Mouse (Mus musculus) hindbrain, embryonic 11.5 days (tissue): ENCODE results near the gene Clcn1. TPM values are rescaled to one million over a fixed set of nuclear protein-coding genes. Genes with fewer than 3 reads are reported as not detected.

Experiments
- ATAC-seq: fragments of 200-750 bp; cut with Nextera tagmentation; 2 replicates; pipeline ENCODE4 v1.8.0; 2017; ENCODE audit warnings: mild to moderate bottlenecking, moderate TSS enrichment, moderate library complexity; ENCODE audit not compliant: low FRiP score
- DNase-seq: peaks from one replicate; pipeline ENCODE4 v3.0.0-alpha.2; 2015; ENCODE audit warnings: low spot score
- H3K27ac ChIP-seq: fragments of 300-500 bp; sonication (generic); 2 replicates; pipeline ENCODE4 v1.5.1; 2014; ENCODE audit warnings: mild to moderate bottlenecking, low read depth, low read length
- H3K27me3 ChIP-seq: fragments of 300-500 bp; sonication (generic); 2 replicates; pipeline ENCODE4 v1.6.1; 2014; ENCODE audit warnings: mild to moderate bottlenecking, low read length, moderate library complexity, mixed read lengths; ENCODE audit not compliant: control insufficient read depth, insufficient read depth
- H3K36me3 ChIP-seq: fragments of 300-500 bp; sonication (generic); 2 replicates; pipeline ENCODE4 v1.6.1; 2014; ENCODE audit warnings: mild to moderate bottlenecking, low read length, moderate library complexity, mixed read lengths; ENCODE audit not compliant: control insufficient read depth, insufficient read depth
- H3K4me1 ChIP-seq: fragments of 300-500 bp; sonication (generic); replicated peaks from 2 replicates; pipeline ENCODE4 v1.6.1; 2014; ENCODE audit warnings: low read length, mixed read lengths; ENCODE audit not compliant: control insufficient read depth, insufficient read depth
- H3K4me2 ChIP-seq: fragments of 300-500 bp; sonication (generic); replicated peaks from 2 replicates; pipeline ENCODE4 v1.6.1; 2014; ENCODE audit warnings: mild to moderate bottlenecking, low read depth, low read length
- H3K4me3 ChIP-seq: fragments of 300-500 bp; sonication (generic); 2 replicates; pipeline ENCODE4 v1.5.1; 2014; ENCODE audit warnings: low read depth, low read length
- H3K9ac ChIP-seq: fragments of 300-500 bp; sonication (generic); 2 replicates; pipeline ENCODE4 v1.6.1; 2014; ENCODE audit warnings: low read depth, low read length
- H3K9me3 ChIP-seq: fragments of 300-500 bp; sonication (generic); 2 replicates; pipeline ENCODE4 v1.6.1; 2016; ENCODE audit warnings: low read length; ENCODE audit not compliant: control insufficient read depth
- WGBS: fragments of 180-500 bp; shearing (Covaris S2); extraction: QIAGEN DNeasy Blood & Tissue Kit; methylation state at CpG from one replicate; pipeline ENCODE4 v1.1.7; 2014; 5-methylcytosine and 5-hydroxymethylcytosine counted together
- polyA plus RNA-seq: library from polyadenylated mRNA; unstranded; fragments of >200 nt; fragmentation: Nextera tagmentation; extraction: Ambion mirVana; gene quantifications from 2 replicates; pipeline ENCODE4 v1.2.1, GENCODE M21; 2014

Clcn1 gene
- 1.4 and 1.5 TPM in 2 replicates for polyA plus RNA-seq

DNA sequence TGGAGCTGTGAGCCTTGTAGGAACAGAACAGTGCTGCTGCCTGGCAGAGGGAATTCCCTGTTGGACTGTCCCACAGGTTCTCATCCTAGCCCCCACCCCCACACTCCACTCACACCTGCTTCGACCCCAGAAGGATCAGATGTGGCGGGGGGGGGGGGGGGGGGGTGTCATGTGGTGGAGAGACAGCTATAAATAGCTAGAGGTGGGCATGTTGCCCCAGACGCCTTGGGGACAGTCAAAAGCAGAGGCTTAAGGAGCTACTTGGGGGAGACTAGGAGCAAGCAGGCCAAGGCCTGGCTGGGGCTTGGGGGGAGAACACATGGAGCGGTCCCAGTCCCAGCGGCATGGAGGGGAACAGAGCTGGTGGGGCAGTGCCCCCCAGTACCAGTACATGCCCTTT is at the start of gene Clcn1:
Gene Clcn1 (plus strand): TSS at position 238 of the 400 bp plus-strand sequence.
- H3K9me3 ChIP-seq, result no peaks in the 10 kb centered on the region
- DNase-seq, result no peak
- H3K9ac ChIP-seq, result no peak within 1 kb of the TSS
- peaks cover 8% of the 10 kb centered on the region for H3K36me3 ChIP-seq
- H3K4me2 ChIP-seq, result no peak within 1 kb of the TSS
- H3K27me3 ChIP-seq, result no peaks in the 10 kb centered on the region
- WGBS, result 83% methylated on average over 5 of the region's 5 CpGs
- no peak within 1 kb of the TSS for H3K27ac ChIP-seq
- H3K4me3 ChIP-seq, result no peak within 1 kb of the TSS
- H3K4me1 ChIP-seq, result no peaks in the 10 kb centered on the region
- ATAC-seq, result peak; percentile 27; the same call in 1 of the 2 replicates

DNA sequence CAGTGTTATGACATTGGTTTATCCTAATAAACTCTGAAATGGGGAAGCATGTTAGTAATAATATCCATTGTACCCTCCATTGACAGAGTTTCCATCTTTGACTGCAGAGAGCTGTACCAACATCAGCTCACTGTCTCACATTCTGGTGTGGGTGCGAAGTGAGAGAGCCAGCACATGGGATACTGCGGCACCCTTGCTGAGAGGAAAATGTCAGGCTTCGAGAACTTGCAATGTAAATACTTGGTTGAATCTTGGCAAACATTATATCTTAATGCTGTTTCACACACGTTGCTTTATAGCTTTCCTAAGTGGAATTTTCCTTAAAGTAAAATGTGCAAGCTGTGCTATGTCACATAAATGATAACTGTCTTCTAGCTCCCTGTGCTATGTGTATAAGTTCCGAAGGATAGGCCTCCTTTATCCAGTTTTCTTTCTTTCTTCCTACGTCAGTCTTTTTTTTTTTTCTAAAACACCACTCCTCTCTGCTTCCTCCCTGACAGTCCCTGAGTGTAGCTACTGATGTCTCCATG is 49.1 kb upstream of the Clcn1 start:
- Histone ChIP-seq H3K9me3 (no peaks in the 10 kb centered on the region), H3K36me3 (no peaks in the 10 kb centered on the region), H3K27me3 (no peaks in the 10 kb centered on the region), H3K9ac (no peak overlapping the region), H3K4me1 (no peaks in the 10 kb centered on the region), H3K27ac (no peak overlapping the region), H3K4me3 (no peak overlapping the region), H3K4me2 (no peak overlapping the region)
- ATAC-seq (no peak), DNase-seq (no peak)
- WGBS, result 80% methylated on average over 6 of the region's 6 CpGs

DNA sequence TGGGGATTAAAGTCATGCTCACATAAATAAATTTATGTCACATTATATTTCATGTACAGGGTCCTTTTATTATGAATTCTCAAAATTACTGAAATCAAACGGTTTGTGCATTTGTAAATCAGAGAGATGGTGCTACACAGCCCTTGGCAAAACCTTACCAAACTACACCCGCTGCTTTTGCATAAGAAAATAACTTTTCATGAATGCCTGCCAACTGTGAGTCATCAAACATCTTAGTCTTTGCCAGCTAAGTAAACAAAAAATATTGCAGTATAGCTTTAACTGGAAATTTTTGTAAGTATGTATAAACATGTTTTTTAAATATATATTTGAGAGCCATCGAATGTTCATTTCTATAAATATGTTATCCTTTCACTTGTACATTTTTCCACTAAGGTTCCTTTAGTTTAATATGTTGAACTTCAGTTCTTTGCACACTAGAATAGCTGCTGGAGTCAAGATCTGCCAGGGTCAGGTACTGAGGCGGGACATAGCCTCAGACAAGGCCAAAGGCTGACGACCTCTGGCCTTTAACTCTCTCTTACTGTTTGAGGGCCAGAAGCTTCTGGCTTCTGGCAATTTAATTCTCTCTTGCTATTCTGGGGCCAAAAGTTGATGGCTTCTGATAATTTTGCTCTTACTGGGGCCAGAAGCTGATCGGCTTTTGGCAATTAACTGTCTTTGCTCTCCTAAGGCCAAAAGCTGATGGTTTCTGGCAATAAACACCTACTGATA is 45.0 kb upstream of the Clcn1 start:
- ATAC-seq (no peak), DNase-seq (no peak)
- Histone ChIP-seq H3K4me3 (no peak overlapping the region), H3K27ac (no peak overlapping the region), H3K36me3 (no peaks in the 10 kb centered on the region), H3K27me3 (no peaks in the 10 kb centered on the region), H3K4me2 (no peak overlapping the region), H3K9ac (no peak overlapping the region), H3K9me3 (no peaks in the 10 kb centered on the region), H3K4me1 (no peaks in the 10 kb centered on the region)
- 73% methylated on average over 6 of the region's 6 CpGs for WGBS

DNA sequence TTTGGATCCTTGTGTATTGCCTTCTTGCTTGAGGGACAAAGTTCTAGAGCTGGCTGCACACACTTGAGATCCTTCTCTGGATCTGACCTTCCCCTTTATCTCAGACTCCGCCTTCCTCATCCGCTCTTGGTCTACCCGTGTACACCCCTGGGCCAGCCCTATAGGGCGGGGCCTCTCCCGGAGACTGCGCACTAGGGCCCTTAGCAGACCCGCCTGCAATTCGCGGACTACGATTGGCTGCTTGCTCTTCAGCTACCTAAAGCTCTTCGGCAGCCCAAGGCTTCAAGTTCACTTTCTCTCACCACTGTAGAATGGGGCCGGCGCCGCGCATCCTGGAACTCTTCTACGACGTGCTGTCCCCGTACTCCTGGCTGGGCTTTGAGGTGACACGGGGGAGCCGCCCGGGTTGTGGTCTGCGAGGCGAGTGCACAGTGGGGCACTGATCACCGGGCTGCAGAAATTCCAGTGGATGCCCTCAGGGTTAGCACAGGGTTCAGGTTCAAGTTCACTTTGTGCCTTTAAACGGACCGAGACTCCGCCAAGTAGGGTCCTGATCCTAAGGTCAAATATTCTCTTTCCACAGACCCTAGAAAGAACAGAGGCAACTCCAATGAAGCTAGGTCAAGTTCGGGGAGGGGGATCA is 40.7 kb upstream of the Clcn1 start, which contains the start of gene Gstk1:
Gene Gstk1 (plus strand): TSS at position 225 of the 643 bp plus-strand sequence.
- no peaks in the 10 kb centered on the region for H3K9me3 ChIP-seq
- WGBS, result 2% methylated on average over 28 of the region's 28 CpGs
- H3K4me2 ChIP-seq, result peak within 1 kb of the TSS; percentile 64
- no peaks in the 10 kb centered on the region for H3K27me3 ChIP-seq
- ATAC-seq (peak; percentile 99), DNase-seq (peak; percentile 87)
- peak within 1 kb of the TSS; percentile 39 for H3K4me3 ChIP-seq
- H3K4me1 ChIP-seq, result no peaks in the 10 kb centered on the region
- H3K36me3 ChIP-seq, result no peaks in the 10 kb centered on the region
- no peak within 1 kb of the TSS for H3K27ac ChIP-seq
- peak within 1 kb of the TSS; percentile 24; the same call in 1 of the 2 replicates for H3K9ac ChIP-seq

DNA sequence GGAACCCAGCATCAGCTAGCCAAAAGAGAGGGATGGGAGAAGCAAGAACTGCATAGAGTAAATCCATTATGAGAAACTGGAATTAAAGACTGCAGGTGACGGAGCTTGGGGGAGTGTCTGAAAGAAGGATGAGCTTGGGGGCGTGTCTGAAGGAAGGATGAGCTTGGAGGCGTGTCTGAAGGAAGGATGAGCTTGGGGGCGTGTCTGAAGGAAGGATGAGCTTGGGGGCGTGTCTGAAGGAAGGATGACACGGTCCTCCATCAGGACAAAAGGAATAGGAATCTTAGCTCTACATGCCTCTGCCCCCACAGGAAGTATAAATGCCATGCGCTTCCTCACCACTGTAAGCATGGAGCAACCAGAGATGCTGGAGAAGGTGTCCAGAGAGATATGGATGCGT is 39.3 kb upstream of the Clcn1 start:
- Histone ChIP-seq H3K27ac (no peak overlapping the region), H3K9ac (no peak overlapping the region), H3K9me3 (no peaks in the 10 kb centered on the region), H3K27me3 (no peaks in the 10 kb centered on the region), H3K4me2 (no peak overlapping the region; the same call in 1 of the 2 replicates), H3K36me3 (no peaks in the 10 kb centered on the region), H3K4me1 (no peaks in the 10 kb centered on the region), H3K4me3 (no peak overlapping the region)
- WGBS, result 4% methylated on average over 8 of the region's 8 CpGs
- no peak for DNase-seq
- ATAC-seq, result peak; percentile 15; the same call in 1 of the 2 replicates

DNA sequence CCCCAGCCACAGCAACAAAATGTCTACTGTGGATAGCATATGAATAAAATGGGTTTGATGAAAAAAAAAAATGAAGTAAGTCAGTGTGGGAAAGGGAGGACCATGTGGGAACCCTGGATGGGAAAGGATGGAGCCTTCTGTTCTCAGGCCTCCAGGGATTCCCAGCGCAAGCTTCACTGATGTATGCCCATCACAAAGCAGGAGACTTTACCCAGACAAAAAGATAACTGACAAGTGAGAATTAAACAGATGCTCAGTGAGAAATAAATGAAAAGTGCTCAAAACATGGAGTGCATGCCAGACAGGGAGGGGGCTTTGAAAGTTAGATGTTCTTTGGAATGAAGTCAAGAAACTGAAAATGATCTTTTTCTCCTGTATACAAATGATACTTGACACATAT is 38.5 kb upstream of the Clcn1 start:
- Histone ChIP-seq H3K9me3 (no peaks in the 10 kb centered on the region), H3K9ac (no peak overlapping the region), H3K4me2 (no peak overlapping the region), H3K4me1 (no peaks in the 10 kb centered on the region), H3K4me3 (no peak overlapping the region), H3K36me3 (no peaks in the 10 kb centered on the region), H3K27me3 (no peaks in the 10 kb centered on the region), H3K27ac (no peak overlapping the region)
- WGBS, result 89% methylated on average over 1 of the region's 1 CpGs
- ATAC-seq, result no peak
- DNase-seq, result no peak

DNA sequence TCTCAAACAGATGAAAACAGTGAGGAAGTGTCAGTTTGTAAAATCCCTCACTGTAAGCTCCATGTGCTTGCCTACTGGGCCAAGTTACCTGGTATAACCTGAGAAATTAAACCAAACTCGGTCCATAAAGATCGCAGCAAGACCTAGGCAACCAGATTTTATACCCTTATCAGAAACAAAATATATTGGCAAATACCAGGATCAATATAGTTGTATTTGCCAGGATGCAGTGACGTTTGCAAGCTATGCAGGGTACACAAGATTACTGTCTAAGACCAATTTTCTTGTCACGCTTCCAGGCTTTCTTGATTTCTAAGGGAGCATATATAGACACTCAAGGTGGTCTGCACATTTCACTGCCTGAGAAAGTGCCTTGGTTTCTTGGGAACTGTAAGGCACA is 34.7 kb upstream of the Clcn1 start:
- no peak overlapping the region for H3K4me2 ChIP-seq
- H3K27ac ChIP-seq, result no peak overlapping the region
- 84% methylated on average over 4 of the region's 4 CpGs for WGBS
- H3K9me3 ChIP-seq, result no peaks in the 10 kb centered on the region
- H3K27me3 ChIP-seq, result no peaks in the 10 kb centered on the region
- no peaks in the 10 kb centered on the region for H3K4me1 ChIP-seq
- no peak overlapping the region for H3K9ac ChIP-seq
- no peaks in the 10 kb centered on the region for H3K36me3 ChIP-seq
- ATAC-seq (no peak), DNase-seq (no peak)
- no peak overlapping the region for H3K4me3 ChIP-seq

DNA sequence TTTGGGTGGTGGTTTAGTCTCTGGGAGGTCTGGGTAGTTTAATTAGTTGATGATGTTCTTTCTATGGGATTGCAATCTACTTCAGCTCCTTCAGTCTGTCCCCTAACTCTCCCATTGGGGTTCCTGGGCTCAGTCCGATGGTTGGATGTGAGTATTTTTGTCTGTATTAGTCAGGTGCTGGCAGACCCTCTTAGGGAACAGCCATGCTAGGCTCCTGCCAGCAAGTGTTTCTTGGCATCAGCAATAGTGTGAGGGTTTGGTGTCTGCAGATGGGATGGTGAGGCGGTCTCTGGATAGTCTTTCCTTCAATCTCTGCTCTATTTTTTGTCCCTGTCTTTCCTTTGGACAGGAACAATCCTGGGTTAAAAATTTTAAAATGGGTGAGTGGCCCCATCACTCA is 33.4 kb upstream of the Clcn1 start:
- Histone ChIP-seq H3K4me1 (no peaks in the 10 kb centered on the region), H3K9ac (no peak overlapping the region), H3K36me3 (no peaks in the 10 kb centered on the region), H3K4me2 (no peak overlapping the region), H3K9me3 (no peaks in the 10 kb centered on the region), H3K4me3 (no peak overlapping the region), H3K27ac (no peak overlapping the region), H3K27me3 (no peaks in the 10 kb centered on the region)
- DNase-seq (no peak), ATAC-seq (no peak)
- WGBS, result 89% methylated on average over 2 of the region's 2 CpGs
